Mouse (Mus musculus): ENCODE results near the gene Lipn.

Gene Lipn

DNA sequence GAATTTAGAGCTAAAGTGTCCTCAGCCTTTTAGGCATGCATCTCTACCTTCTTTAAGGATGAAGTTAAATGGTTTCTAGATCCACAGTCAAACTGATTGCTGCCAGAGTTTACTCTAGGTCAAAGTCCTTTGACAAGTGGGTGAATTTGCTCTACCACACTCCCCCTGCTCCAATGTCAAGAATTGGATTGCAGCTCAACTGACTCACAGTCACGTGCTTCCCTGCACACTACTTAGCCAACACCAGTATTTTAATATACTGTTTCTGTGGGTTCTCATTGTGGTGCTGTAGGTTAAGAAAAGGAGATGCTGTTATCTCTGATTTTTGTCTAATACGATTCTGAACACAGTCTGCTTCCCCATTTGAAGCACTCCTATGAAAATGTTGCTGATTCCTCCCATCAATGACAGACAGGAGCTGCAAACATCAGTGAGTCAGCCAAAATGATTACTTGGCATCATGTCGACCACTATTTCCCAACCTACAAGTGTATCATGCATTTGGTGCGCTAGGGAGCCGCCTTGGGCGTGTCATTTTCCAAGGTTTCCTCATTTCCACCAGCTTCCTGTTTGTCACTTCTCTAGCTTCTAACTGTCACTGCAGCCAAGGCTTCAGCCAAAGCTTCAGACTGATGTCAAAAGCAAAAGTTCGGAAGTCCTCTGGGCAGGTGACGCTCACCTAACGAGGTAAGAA lies at the start of gene Lipn:
TSS of gene Lipn (plus strand) at position 580 of the 694 bp plus-strand sequence.
- no peak for DNase-seq

DNA sequence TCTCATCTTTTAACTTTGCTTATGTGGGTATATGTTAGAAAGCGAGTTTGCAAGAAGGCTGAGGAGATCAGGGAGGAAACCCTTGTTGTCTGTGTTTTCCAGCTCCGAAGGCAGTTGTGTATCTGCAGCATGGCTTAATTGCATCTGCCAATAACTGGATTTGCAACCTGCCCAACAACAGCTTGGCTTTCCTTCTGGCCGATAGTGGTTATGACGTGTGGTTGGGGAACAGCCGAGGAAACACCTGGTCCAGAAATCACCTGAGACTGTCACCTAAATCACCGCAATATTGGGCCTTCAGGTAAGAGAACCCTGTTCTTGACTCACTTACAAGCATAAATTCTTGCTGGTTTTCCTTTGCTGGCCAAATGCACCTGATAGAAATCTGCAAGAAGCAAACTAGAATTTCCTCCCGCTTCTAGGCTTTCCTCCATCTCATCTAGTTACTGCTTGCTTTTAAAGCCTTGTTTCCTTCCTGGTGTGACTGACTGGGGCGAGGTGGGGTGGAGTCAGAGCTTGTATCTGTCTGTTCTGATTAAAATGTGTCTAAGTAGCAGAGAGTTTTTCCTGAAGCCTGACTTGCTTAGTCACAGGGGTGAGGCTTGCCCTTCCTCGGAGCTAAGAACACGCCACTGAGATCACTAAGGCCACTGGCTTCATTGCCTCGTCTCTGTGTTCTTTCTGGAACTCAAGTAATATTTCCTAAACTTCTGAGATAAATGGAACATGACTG lies 45.6 kb upstream of the Lipn start:
- no peak for DNase-seq

DNA sequence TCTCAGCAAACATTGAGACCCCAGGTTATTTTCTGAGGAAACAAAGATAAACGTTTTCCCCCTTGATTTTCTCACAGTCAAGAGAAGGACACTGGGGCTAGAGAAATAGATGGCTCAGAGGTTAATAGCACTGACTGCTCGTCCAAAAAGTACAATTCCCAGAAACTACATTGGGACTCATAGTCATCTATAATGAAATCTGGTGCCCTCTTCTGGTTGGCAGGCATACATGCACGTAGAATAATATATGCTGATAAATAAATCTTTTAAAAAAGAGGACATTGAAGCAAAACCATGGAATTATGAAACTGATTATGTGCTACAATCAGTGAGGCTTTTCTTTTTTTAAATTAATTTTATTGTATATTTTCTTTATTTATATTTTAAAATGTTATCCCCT lies 44.4 kb upstream of the Lipn start:
- no peak for DNase-seq

DNA sequence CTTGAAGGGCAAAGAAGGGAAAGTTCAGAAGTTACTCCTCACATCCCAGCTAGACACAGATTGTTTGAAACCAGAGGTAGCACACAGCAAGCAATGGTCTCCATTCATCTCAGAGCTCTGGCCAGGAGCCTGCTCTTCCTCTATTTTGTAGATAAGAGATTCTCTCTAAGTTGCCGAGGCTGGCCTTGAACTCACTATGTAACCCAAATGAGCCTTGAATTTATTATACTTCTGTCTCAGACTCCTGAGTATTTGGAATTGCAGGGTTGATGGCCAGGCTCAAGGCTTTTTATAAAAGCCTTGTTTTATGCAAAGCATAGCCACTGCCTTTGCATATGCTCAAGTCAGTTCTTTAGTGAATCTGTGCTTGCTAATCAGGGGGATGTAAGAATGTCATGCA lies 27.4 kb upstream of the Lipn start:
- DNase-seq: no peak

DNA sequence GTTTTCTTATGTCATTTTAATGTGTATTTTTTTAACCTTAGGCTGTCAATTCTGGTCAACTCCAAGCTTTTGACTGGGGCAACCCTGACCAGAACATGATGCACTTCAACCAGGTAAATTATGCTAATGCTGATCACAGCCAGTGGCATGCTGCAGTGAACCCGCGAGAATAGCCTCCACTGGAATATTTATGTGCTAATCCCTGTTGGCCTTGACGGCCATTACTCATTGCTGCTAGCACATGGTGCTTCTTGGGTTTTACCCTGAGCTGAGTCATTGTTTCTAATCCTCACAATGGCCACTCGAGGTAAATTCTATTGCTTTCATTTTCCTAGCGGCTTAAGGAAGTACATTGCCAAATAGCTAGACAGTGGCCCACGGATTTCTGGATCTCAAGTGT lies 24.1 kb upstream of the Lipn start:
- no peak for DNase-seq

DNA sequence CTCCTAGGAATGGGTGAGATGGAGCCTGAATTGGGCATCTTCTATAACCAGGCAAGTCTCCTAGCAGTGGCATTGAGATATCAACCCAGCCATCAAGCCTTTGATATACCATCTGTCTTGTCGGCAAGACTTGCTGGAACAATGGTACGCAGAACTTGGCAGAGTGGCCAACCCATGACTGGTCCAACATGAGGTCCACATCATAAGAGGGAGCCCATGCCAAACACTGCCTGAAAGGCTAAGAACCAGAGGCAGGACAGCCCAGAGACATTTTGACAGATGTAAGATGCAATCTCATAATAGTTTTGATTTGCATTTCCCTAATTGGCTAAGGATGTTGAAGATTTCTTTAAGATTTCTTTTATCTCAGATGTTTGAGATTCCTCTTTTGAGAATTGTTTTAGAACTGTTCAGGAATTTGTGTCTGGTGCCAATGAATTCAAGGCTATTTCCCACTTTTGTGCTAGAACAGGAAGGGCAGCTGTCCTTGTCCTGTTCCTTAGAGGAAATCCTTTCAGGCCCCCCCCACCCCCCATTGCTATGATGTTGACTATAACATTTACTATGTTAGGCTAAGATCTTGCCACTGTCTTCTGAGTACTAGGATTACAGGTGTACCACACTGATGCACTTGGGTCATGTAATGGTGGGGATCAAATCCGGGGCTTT lies 17.7 kb upstream of the Lipn start:
- DNase-seq: no peak

DNA sequence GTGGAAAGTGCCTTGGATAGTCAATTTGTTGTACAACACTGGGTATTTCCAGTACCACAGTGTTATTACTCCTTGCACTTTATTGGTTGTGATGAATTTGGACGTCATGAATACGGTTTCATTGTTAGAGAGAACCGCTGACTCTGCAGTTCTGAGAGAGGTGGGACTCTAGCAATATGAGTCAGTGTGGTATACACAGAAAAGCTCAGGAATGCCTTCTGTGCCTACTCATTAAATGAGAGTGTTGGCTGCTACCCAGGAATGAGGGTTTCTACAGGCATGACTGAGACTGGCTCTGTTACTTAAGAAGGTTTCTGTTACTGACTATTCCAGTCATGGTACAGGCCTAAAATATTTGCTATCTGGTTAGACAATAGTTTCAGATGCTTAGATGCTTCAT lies 15.7 kb upstream of the Lipn start:
- DNase-seq: no peak

DNA sequence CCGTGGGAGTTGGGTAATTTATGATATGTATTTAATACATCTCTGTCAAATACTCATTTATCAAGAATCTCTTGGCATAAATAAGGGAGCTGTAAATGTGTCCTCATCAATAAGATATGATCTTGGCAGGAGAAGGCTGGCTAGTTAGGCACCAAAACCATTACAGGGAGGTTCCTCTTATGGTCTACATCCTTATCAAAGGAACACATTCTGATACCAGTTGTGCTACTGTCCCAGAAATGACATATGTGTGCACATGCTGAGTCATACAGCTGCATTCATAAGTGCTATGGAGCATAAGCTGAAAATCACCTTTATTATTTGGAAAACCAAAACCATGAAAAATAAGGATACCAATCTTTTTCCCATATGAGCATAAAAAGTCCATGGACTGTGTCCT lies 3.6 kb upstream of the Lipn start:
- DNase-seq: no peak

DNA sequence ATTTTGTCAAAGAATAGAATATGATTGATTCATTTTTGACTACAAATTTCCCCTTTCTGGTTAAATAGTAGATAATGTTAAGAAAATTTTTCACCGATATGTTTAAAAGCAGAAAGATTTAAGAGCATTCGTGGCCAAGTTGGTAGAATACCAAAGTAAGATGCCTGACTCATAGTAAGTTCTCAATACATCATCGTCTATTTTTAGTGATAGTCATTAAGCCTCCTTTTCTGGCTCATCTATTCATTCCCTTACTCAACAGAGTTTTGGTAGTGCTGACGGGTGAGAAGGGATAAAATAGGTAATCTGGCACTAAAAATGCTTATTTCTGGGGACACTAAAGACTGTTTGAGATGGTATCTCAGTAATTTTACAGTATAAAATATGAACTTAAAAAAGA lies 3.1 kb upstream of the Lipn start:
- DNase-seq: no peak

DNA sequence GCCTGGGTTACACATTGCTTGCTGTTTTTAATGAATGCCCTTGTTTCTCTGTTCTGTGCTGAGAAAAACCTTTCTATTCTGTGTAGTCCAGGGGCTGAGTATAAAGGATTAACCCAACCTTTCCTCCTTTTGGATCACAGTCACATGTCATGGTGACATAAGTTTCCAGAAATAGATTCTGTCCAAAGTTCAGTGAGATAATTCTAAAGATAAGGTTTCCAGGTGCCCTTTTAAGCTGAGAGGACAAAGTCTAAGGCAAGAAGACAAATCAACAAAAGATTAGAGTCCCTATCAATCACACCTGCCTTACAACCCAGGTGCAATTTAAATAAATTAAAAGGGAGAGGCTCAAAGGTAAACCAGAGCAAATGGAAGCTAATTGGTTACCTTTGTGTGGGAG lies 7.1 kb downstream of the Lipn start:
- no peak for DNase-seq

DNA sequence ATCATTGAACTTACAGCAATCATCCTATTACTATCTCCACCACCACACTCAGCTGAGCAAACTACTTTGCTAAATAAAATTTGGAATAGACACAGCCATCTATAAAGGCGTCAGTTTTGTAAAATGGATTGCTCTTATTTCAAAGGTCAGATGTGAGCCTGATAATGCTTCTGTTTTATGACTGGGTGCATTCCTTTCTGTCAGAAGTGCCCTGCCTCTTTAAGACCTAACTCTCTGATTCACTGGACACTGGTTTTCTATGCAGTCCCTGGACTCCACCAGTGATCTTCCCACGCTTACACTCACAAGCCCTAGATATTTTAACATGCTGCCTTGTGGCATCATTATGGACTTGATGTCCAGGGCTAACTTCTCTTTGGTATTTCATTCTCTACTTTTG lies 11.0 kb downstream of the Lipn start:
- no peak for DNase-seq

DNA sequence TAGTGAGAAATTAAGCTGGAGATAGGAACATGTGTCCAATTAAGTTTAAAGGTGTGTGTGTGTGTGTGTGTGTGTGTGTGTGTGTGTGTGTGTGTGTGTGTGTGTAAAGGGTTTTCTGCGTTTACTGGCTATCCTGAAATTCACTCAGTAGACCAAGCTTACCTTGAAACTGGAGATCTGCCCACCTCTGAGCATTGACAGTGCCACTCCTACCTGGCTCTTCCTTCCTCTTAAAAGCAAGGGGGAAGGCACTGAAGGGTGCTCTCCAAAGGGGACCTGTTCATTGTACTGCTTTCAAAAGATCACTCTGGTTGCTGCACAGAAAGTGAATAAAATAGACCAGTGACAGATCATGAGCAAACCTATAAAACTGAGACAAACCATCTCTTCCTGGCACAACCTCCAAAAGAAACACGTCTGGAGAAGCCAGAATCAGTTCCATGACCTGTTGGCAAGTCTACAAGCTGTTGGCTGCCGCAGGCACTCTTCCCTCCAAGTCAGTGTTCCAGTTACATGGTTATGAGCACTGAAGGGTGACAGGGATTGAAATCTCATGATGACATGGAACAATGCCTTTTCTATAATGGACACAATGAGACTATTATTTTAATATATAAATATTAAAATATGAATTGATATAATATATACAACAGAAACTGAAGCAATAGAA lies 22.0 kb downstream of the Lipn start:
- no peak for DNase-seq

DNA sequence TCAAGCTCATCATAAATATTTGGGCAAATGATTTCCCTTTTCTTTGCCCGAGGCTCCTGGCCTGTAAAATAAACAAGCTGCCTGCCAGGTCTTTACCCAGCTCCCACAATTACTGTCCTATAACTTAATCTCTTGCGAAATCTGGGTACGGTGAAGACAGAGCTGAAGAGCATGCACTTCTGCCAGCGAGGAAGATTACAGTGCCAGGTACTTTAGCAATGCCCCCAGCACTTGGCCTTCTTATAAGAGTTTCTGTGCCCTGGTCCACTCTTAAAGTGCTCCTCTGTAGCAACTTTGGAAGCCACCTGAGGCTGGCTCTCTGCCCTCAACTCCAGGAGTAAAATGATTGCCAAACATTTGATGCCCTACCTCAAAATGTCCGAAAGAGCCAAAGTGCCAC lies 28.2 kb downstream of the Lipn start:
- no peak for DNase-seq

DNA sequence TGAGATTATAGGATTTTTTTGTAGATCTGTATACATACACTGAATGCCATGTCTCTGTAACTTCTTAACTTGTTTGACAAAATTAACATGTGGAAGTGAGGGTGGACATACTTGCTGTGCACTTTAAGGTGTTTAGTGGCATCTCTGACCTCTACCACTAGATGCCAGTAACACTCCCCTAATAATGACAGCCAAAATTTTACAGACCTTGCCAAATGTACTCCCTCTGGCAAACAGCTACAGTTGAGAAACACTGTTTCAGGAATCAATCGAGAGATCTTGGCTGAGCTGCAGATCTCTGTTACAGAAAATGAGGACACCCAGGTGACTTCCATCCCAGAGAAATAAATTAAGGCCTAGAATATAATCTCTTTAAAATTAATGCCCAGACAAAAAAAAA lies 29.1 kb downstream of the Lipn start:
- no peak for DNase-seq

DNA sequence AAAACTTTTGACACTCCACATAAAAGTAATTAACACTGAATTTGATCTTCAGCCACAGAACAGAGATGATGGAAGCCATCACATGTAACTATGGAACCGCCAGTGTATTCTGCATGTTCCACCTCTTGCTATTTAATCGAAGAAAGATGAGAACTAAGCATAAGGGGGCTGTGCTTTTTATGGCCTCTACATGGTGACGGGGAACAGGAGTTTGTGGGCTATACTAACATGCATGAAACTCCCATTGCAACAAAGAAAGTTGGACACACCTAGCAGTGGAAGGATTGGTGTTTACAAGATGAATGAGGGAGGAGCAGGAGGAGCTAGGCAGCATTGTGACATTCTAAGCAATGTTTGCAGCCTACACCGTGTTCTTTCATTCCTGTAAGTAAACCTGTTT lies 33.5 kb downstream of the Lipn start, which contains the start of gene Lipm:
TSS of gene Lipm (plus strand) at position 301 of the 400 bp plus-strand sequence.
- no peak for DNase-seq

DNA sequence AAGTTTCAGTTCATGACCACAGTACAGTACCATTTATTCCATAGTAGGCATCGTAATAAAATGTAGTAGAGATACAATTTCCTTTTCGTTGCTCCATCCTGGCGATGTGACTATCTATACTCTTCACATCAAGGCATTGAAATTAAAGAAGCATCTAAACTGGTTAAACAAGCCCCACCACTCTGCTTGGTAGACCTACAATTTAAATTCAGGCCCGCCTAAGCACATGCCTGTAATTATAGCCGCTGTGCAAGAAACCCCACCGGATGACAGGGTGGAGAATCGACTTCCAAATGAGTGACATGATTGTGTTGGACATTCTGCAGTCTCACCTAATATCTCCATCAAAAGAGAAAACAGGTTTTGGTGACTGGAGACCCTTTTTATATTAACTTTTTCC lies 34.7 kb downstream of the Lipn start:
- DNase-seq: no peak

DNA sequence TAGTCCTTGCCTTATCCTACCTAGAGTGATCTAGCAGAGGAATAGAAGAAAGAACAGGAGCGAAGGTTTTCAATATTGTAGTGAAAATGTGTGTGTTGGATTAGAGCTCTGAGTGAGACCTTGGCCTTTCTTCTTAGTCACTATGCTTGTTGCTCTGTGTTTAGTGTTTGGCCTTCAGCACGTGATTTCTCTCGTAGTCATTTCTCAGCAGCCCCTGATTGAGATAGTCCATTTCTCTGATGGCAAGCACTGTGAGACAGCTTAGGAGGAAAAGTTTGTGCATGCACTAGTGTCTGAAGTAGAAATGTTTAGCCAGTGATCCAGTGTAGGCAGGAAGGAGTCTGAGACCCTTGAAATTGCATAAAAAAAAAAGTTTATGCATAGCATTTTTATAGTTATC lies 37.7 kb downstream of the Lipn start:
- no peak for DNase-seq

DNA sequence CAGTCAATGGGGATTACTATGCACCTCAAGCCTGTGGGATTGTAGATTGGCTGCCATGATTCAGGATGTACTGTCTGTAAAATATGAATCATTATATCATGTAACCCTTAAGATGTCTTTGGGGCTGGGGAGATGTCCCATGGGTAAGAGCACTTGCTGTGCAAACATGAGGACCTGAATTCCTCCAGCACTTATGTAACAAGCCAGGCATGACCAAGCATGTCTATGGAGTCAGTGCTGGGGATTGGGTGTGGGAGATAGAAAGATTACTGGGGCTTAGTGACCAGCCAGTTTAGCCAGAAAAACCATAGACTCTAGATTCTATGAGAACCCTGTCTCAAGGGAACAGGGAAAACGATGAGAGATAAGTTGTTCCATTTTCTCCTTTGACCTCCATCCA lies 51.9 kb downstream of the Lipn start:
- no peak for DNase-seq

DNA sequence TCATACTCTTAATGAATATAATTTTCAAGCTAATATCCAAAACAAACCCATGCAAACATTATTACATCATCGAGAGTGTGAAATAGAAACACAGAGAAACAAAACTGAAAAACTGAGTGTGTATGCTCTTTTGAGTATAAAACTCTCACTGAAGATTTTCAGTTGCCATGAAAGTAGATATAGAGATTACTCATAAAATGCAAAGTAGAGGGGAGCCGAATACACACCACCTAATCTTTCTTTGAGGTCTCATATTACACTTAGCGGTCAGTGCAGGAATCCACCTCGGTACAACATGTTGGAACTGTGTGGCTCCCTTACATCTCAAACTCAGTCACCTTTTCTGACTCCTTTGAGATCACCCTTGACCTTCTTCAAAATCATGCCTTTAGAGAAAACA lies 52.5 kb downstream of the Lipn start:
- no peak for DNase-seq

DNA sequence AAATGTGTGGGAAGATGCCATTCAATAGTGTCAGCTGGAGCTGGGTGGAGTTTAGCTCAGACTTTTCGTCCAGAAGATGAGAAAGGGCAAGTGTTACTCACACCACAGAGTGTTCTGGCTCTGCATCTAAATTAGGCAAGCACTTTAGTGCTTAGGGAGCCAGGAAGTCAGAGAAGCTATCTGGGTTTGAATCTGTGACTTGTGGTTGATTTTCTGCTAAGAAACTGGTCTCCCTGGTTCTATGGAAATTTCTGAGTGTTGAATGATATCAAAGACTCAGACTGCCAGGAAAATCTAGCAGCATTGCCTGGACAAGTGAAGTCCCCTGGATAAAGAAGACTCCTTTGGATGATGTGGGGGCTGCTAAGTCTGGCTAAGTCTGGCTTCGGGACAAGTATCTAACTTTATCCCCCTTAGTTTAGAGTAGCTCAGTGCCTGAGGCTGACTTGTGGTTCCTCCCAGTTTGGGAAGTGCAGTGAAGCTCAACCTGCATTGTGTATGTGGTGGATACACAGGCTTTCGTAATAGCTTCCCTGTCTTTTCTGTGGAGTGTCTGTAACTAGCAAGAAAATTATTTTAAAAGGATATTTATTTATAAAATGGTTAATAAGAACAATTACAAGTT lies 53.1 kb downstream of the Lipn start:
- DNase-seq: no peak

Data from cerebellum, adult 11 months (tissue).